Mouse (Mus musculus): ENCODE results near the gene Ugt1a9.

DNA sequence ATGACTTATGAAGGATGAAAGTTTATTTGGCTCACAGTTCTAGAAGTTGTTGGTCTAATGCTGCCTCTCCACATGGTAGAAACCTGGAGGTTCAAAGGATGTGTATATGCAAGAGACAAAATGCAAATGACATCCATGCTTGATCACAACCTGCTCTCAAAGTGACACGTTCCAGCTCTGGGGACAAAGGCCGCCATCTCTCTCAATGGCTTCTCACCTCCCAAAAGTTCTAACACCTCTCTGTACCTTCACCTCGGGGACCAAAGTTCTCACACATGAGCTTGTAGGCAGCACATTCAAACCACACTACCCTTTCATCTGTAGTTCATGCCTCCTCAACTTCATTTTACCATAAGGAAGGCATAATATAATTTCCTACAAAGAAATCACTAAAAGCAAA lies 147.0 kb downstream of the Ugt1a9 start:
- TF ChIP-seq POLR2A (IDR thresholded peaks at IDR 0.05; ENCODE audit: extremely low read depth, insufficient read depth, low read length) (no peak), CTCF (IDR thresholded peaks at IDR 0.05; ENCODE audit: extremely low read depth, insufficient read depth, low read length) (no peak)

All from cortical plate, adult 2 months (tissue).